Mouse (Mus musculus): ENCODE data around the gene Rpn2. TPM values are rescaled to one million over a fixed set of nuclear protein-coding genes. Genes with fewer than 3 reads are reported as not detected.

Rpn2 gene
- total and polyA plus RNA-seq, 2 experiments from 2014 or later: 78.8 to 147 TPM

DNA sequence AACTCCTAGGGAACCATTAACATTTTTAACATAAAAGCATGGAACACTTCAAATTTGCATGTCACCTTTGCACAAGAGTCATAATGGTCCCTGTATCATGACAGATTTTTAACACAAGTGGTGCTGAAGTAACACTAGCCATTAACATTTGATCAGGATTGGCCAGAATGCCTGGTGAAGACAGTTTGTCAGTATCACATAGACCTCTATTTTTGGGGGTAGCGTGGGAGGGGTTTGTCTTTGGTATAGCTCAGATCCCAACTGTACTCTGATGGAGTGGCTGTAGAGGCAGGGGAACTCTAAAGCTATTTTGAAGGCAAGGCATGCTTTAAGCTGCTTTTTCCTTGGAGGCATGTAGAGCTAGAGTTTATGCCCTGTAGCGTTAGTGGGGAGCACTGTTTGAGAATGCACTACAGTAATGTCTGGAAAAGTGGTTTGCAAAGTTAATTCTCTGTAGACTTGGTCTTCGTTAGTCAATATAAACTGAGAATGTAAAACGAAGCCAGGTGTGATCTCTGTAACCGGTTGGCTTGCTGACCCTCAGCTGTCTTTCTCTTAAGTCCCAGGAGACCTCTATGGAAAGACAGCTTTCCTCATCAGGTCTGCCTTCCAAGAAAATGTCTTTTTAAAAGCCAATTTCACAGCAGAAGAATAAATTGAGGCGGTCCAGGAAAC lies 32.3 kb downstream of the Rpn2 start:
- Histone ChIP-seq H3K9ac (replicated peaks; ENCODE audit: low read depth, low read length) (no peak overlapping the region), H3K9me3 (replicated peaks; ENCODE audit: control insufficient read depth, low read length) (no peaks in the 10 kb centered on the region), H3K27me3 (ENCODE audit: control insufficient read depth, insufficient read depth, low read length) (no peaks in the 10 kb centered on the region), H3K4me2 (ENCODE audit: low read depth, low read length) (no peak overlapping the region), H3K4me1 (ENCODE audit: control insufficient read depth, insufficient read depth) (no peaks in the 10 kb centered on the region), H3K36me3 (replicated peaks; ENCODE audit: control insufficient read depth, insufficient read depth, low read length) (peaks cover 85% of the 10 kb centered on the region), H3K27ac (ENCODE audit: low read depth) (no peak overlapping the region), H3K4me3 (ENCODE audit: low read depth, low read length) (no peak overlapping the region)
- ATAC-seq (ENCODE audit: insufficient read depth, low read depth): no peak
- DNase-seq (ENCODE audit: low spot score): no peak
- WGBS: 79% methylated on average over 6 of the region's 6 CpGs
- TF ChIP-seq EP300 (IDR thresholded peaks at IDR 0.05; ENCODE audit: low read depth): no peak
- no peak for TF ChIP-seq CTCF (IDR thresholded peaks at IDR 0.05; ENCODE audit: low read depth)

- WGBS: 91% methylated on average over 3 of the region's 3 CpGs
- no peak for DNase-seq (ENCODE audit: low spot score)
- Histone ChIP-seq H3K4me1 (ENCODE audit: control insufficient read depth, insufficient read depth) (no peaks in the 10 kb centered on the region), H3K4me2 (ENCODE audit: low read depth, low read length) (no peak overlapping the region), H3K9me3 (replicated peaks; ENCODE audit: control insufficient read depth, low read length) (no peaks in the 10 kb centered on the region), H3K36me3 (replicated peaks; ENCODE audit: control insufficient read depth, insufficient read depth, low read length) (peaks cover 84% of the 10 kb centered on the region), H3K9ac (replicated peaks; ENCODE audit: low read depth, low read length) (no peak overlapping the region), H3K27me3 (ENCODE audit: control insufficient read depth, insufficient read depth, low read length) (no peaks in the 10 kb centered on the region), H3K27ac (ENCODE audit: low read depth) (no peak overlapping the region), H3K4me3 (ENCODE audit: low read depth, low read length) (no peak overlapping the region)
- ATAC-seq (ENCODE audit: insufficient read depth, low read depth): no peak
- TF ChIP-seq EP300 (IDR thresholded peaks at IDR 0.05; ENCODE audit: low read depth): no peak
- TF ChIP-seq CTCF (IDR thresholded peaks at IDR 0.05; ENCODE audit: low read depth): no peak
Measured at GRCm38 (mm10) chr2:157313718-157314117, 34.9 kb downstream of the Rpn2 start.

- Histone ChIP-seq H3K9ac (replicated peaks; ENCODE audit: low read depth, low read length) (no peak overlapping the region), H3K4me1 (ENCODE audit: control insufficient read depth, insufficient read depth) (no peaks in the 10 kb centered on the region), H3K9me3 (replicated peaks; ENCODE audit: control insufficient read depth, low read length) (no peaks in the 10 kb centered on the region), H3K4me2 (ENCODE audit: low read depth, low read length) (no peak overlapping the region), H3K27ac (ENCODE audit: low read depth) (no peak overlapping the region), H3K36me3 (replicated peaks; ENCODE audit: control insufficient read depth, insufficient read depth, low read length) (peaks cover 78% of the 10 kb centered on the region), H3K27me3 (ENCODE audit: control insufficient read depth, insufficient read depth, low read length) (no peaks in the 10 kb centered on the region), H3K4me3 (ENCODE audit: low read depth, low read length) (no peak overlapping the region)
- 83% methylated on average over 7 of the region's 7 CpGs for WGBS
- TF ChIP-seq EP300 (IDR thresholded peaks at IDR 0.05; ENCODE audit: low read depth) (no peak), CTCF (IDR thresholded peaks at IDR 0.05; ENCODE audit: low read depth) (no peak)
- DNase-seq (ENCODE audit: low spot score) (no peak), ATAC-seq (ENCODE audit: insufficient read depth, low read depth) (no peak)
Measured at GRCm38 (mm10) chr2:157314310-157314709, 35.5 kb downstream of the Rpn2 start.

DNA sequence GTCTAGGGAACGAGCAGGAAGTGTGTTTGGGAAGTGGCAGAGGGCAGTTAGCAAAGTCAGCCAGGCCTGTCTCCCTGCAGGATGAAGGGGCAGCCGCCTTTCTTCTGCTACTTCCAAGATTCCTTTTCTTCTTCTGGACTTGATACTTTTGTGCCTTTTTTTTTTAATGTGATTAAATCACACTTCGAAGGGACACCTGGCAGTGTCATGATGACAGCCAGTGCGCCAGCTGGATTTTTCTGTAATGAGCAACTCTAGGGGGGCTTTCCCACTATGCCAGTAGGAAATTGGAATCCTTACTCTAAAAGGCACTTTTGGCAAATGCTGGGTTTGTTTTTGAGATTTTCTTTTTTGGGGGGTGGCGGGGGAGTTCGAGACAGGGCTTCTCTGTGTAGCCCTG lies 36.7 kb downstream of the Rpn2 start:
- H3K4me1 ChIP-seq (ENCODE audit: control insufficient read depth, insufficient read depth): no peaks in the 10 kb centered on the region

GRCm38 (mm10) chr2:157316358-157316933 lies 37.6 kb downstream of the Rpn2 start:
- WGBS: 90% methylated on average over 14 of the region's 14 CpGs
- ATAC-seq (ENCODE audit: insufficient read depth, low read depth): no peak
- no peaks in the 10 kb centered on the region for H3K4me1 ChIP-seq (ENCODE audit: control insufficient read depth, insufficient read depth)
- H3K4me3 ChIP-seq (ENCODE audit: low read depth, low read length): no peak overlapping the region
- no peaks in the 10 kb centered on the region for H3K9me3 ChIP-seq (replicated peaks; ENCODE audit: control insufficient read depth, low read length)
- no peak overlapping the region for H3K4me2 ChIP-seq (ENCODE audit: low read depth, low read length)
- DNase-seq (ENCODE audit: low spot score): no peak
- H3K27me3 ChIP-seq (ENCODE audit: control insufficient read depth, insufficient read depth, low read length): no peaks in the 10 kb centered on the region
- H3K27ac ChIP-seq (ENCODE audit: low read depth): no peak overlapping the region
- no peak for TF ChIP-seq EP300 (IDR thresholded peaks at IDR 0.05; ENCODE audit: low read depth)
- TF ChIP-seq CTCF (IDR thresholded peaks at IDR 0.05; ENCODE audit: low read depth): no peak
- no peak overlapping the region for H3K9ac ChIP-seq (replicated peaks; ENCODE audit: low read depth, low read length)
- peaks cover 72% of the 10 kb centered on the region for H3K36me3 ChIP-seq (replicated peaks; ENCODE audit: control insufficient read depth, insufficient read depth, low read length)

More for the DNA sequence above, 36.7 kb downstream of the Rpn2 start:
- H3K27ac ChIP-seq (ENCODE audit: low read depth): no peak overlapping the region
- no peaks in the 10 kb centered on the region for H3K9me3 ChIP-seq (replicated peaks; ENCODE audit: control insufficient read depth, low read length)
- TF ChIP-seq EP300 (IDR thresholded peaks at IDR 0.05; ENCODE audit: low read depth) (no peak), CTCF (IDR thresholded peaks at IDR 0.05; ENCODE audit: low read depth) (no peak)
- 90% methylated on average over 6 of the region's 6 CpGs for WGBS
- H3K4me3 ChIP-seq (ENCODE audit: low read depth, low read length): no peak overlapping the region
- peaks cover 76% of the 10 kb centered on the region for H3K36me3 ChIP-seq (replicated peaks; ENCODE audit: control insufficient read depth, insufficient read depth, low read length)
- ATAC-seq (ENCODE audit: insufficient read depth, low read depth): no peak
- no peak overlapping the region for H3K9ac ChIP-seq (replicated peaks; ENCODE audit: low read depth, low read length)
- H3K27me3 ChIP-seq (ENCODE audit: control insufficient read depth, insufficient read depth, low read length): no peaks in the 10 kb centered on the region
- no peak for DNase-seq (ENCODE audit: low spot score)
- H3K4me2 ChIP-seq (ENCODE audit: low read depth, low read length): no peak overlapping the region

All from heart, postnatal 0 days (tissue).